Mouse (Mus musculus) megakaryocyte progenitor cell, adult 5-6 weeks (primary cell): Measurements from ENCODE around the gene Mdc1. TPM values are rescaled to one million over a fixed set of nuclear protein-coding genes. Genes with fewer than 3 reads are reported as not detected.

Experiments used
- ATAC-seq: replicated peaks from 2 replicates; pipeline ENCODE4 v1.8.0; 2016; ENCODE audit warnings: mild to moderate bottlenecking, moderate TSS enrichment, inconsistent platforms; ENCODE audit not compliant: poor library complexity
- total RNA-seq, 2 experiments: library from RNA; stranded (forward) in 1 of 2; stranded (reverse) in 1 of 2; fragments of 157-497, 149-512 nt in 1 of 2; fragments of 200-1000 nt in 1 of 2; gene quantifications; 2 replicates each; pipeline versions ENCODE4 v1.2.3 to v1.2.4; 2015 to 2017

The Mdc1 gene
- total RNA-seq, 2 experiments from 2014 or later = 17.6 to 77.8 TPM

DNA sequence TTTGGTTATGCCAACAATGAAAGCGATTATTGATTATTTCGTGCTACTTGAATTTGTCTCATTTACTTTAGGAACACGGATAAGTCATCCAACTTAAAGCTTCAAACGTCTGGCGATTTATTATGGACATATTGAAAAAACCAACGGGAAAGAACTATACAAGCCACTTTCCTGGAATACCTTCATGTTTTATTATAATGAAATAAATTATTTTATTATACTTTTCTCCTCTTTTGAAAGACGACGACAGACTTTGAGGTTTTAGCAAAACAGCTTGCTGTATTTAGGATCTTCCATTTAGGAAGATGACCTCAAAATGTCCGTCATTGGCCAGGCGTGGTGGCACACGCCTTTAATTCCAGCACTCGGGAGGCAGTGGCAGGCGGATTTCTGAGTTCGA, 754 bp upstream of the Mdc1 start:
- ATAC-seq = no peak

DNA sequence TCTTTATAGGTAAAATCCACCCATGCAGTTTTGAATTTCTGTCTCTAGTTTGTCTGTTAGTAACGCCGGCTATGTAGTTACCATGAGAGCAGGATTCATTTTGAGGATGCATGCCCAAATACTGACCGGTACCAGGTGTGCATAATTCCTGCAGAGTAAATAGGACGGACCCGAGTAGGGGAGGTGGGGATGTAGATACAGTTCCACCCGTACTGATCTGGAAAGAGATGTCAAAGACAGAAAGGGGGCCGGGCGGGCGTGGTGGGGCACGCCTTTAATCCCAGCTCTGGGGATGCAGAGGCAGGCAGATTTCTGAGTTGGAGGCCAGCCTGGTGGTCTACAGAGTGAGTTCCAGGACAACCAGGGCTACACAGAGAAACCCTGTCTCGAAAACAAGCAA, 691 bp downstream of the Mdc1 start:
- no peak for ATAC-seq

DNA sequence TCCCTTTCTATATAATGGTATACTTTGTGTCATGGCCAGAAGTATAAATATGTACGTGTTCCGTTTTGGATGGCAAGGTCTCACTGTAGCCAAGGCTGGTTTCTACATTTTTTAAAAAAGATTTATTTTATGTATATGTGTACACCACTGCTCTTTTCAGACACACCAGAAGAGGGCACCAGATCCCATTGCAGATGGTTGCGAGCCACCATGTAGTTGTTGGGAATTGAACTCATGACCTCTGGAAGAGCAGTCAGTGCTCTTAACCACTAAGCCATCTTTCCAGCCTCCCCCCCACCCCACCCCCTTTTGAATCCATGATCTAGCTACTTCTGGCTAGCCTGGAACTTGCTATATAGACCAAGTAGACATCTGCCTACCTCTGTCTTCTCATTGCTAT, 2.2 kb downstream of the Mdc1 start:
- ATAC-seq = no peak

DNA sequence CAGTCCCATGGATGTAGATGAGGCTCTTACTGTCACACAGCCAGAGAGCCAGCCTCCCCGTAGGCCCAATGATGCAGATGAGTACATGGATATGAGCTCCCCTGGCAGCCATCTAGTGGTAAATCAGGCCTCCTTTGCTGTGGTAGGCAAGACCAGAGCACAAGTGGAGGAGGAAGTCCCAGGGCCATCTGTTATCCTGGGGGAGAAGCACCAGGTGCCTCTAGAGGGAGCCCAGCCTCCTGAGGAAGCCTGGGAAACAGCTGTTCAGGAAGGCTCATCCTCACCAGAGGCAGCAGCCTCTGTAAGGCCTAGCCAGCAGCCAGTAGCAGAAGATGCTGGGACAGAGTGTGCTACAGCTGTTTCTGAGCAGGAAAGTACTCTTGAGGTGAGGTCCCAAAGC, 6.8 kb downstream of the Mdc1 start:
- peak; percentile 21; the same call in 1 of the 2 replicates for ATAC-seq

DNA sequence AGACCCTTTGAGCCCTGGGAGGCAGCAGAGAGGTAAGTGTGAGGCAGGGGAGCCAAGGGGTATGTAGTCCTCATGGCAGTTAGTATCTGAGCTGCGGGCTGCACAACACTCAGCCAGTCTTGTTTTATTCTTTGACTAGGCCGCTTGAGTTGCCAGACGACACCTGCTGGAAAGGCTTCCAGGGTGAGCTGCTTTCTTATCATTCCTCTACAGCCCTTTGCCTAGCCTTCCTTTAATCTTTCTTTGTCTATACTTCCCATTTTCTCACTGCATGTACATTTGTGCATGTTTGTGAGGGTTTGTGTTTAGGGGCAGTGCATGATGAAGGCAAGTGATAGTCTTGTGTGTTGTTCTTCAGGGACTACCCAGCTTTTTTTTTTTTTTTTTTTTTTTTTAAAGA, 9.7 kb downstream of the Mdc1 start:
- ATAC-seq = peak; percentile 97

DNA sequence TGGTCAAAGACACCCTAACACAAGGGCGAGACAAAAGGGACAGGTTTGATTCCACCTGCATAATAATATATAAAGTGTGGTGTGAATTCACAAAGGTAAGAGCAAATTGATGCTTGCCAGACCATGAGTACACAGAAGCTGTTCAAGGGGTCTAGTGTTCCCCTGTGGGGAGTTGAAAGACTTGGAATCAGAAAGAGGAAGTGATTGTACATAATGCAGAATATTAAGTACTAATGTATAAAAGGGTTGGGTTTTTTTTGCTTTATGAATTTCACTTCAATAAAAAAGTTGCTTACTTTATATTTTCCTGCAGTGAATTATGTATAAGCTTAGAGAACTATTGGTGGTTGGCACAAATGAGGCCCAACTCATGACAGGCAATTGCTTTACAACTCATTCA, 18.1 kb downstream of the Mdc1 start:
- no peak for ATAC-seq

DNA sequence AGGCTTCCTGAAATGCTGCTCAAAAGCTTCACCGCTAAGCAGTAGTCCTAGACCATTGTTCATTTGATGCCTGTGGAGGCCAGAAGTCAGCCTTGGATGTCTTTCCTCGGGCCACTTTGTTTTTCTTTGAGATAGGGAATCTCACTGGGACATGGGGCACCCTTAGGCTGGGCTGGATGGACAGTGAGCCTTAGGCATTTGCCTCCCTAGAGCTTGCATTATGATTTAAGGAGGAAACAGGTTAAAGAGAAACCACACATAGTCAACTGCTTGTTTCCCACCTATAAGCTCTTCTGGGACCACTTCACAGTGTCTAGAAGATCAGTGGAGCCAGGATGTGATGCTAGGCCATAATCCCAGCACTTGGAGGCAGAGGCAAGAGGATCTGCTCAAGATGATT, 18.5 kb downstream of the Mdc1 start:
- no peak for ATAC-seq

DNA sequence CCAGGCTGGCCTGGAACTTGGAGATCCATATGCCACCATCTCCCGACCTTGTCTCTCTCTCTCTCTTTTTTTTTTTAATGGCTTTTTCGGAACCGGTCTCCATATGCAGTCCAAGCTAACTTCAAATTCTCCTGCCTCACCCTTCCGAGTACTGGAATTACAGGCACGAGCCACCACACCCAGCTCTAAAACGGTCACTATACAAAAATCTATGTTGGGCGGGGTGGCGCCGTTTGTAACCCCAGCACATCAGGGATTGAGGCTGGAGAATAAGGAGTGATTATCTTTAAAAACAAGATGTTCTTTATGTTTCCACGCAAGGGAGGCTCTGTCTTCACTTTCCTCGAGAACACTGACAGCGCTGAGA, 19.5 kb downstream of the Mdc1 start:
- ATAC-seq = no peak

DNA sequence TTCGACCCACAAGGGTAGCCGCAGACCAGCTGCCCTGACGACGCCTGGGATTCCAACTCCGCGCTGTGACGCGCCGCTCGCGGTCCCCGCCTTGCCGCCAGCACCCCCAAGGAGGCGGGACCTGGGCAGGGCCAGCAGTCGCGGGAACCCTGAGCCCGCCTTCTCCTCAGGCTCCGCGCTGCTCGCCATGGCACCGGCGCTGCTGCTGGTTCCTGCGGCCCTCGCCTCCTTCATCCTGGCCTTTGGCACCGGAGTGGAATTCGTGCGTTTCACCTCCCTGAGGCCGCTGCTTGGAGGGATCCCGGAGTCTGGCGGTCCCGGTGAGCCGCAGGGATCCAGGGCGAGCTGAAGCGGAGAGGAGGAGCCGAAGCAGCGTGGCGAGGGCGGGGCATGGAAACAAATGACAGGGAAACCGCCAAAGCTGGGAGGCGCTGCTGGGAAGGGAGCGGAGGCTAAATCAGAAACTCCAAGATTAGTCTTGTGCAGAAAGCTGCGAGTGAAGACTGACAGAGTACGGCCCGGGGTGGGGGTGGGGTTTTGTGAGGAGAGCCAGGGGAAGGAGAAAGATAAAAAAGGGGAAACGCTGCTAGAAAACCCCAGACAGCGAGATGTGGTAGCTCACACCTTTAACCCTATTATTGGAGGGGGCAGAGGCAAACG, 20.0 kb downstream of the Mdc1 start, which contains the start of gene Nrm:
Gene Nrm, plus strand, starts transcription at position 121 of the 660 bp plus-strand sequence.
- ATAC-seq = peak; percentile 88

DNA sequence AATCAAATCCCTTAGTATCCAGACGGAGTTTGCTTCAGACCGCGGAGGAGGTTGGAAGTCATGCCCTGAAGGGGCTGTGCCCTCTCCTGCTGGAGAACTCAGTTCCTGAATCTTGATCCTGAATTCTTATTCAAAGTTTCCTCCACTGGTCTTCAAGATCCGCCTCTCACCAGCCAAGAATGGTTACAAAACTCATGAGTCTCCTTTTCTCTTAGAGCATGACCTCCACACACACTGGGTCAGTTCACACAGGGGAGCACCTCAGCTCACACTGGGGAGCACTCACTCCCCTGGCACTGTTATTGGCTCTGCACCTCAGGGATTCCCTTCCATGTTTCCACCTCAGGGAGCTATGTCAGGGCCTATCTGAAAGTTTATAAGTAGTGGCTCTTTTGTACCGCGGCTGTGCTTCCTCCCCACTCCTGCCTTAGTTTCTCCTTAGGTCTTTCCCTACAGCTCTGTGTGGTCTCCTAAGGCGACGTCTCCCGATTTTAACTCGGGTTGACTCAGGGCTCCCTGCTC, 23.6 kb downstream of the Mdc1 start:
- no peak for ATAC-seq

DNA sequence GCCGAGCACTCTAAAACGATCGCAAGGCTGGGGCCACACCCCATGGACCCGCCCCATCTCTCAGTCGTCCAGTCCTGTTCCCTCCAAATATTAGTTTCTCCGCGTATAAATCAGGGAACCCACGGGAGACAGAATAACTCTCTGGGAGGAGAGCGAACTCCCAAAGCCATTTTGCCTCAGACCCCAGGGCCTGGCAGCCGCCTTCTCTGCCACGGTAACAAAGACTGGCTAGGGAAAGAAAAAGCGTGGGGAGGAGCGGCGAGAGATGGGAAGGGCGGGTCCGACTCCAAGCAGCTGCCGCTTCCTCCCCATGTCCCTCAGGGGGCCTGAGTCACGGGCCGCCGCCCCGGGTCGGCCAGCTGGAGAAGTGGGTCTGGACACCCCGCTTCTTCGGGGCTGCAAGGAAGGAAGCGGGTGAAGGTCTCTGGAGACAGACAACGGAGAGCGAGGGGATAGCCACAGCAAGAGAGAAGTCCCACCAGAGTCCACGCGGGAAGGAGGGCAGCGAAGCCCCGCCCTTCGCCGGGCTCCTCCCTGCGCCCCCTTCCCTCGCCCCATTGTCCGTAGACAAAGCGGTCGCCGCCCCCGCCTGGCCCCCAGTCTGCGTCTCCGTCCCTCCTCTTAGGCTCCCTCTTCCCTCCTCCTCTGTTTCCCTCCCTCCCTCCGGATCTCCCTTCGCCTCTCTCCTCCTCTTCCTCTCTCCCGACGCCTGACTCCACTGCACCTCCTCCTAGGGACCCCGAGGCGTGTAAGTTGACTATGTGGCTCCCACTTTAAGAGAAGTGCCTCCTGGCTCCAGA, 24.4 kb downstream of the Mdc1 start, which contains the start of gene Ppp1r18:
Gene Ppp1r18, plus strand, starts transcription at position 113 of the 800 bp plus-strand sequence.
- ATAC-seq = no peak

DNA sequence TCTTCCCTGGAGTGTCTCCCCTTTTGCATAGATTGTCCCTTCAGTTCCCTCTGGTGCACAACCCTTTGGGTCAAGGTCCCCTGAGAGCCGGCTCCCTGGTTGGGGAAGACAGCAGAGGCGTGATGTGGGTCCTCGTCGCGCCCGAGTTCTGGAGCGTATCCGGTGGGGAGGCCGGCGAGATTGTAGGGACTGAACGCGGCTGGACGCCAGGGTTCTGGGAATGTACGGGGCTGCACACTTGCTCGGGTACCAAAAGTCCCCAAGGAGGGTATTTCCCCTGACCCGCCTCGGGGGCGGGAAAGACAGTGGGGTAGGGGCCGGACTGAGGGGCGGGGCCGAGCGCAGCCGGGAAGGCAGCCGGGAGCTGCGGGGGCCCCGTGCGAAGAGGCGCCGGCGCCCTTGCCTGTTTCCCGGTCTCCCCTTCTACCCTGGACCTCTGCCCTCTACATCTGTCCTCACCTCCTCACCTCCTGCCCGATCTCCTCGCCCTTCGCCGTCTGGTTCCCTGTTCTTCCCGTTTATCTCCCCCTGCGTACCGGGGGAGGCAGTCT, 25.0 kb downstream of the Mdc1 start:
- no peak for ATAC-seq

DNA sequence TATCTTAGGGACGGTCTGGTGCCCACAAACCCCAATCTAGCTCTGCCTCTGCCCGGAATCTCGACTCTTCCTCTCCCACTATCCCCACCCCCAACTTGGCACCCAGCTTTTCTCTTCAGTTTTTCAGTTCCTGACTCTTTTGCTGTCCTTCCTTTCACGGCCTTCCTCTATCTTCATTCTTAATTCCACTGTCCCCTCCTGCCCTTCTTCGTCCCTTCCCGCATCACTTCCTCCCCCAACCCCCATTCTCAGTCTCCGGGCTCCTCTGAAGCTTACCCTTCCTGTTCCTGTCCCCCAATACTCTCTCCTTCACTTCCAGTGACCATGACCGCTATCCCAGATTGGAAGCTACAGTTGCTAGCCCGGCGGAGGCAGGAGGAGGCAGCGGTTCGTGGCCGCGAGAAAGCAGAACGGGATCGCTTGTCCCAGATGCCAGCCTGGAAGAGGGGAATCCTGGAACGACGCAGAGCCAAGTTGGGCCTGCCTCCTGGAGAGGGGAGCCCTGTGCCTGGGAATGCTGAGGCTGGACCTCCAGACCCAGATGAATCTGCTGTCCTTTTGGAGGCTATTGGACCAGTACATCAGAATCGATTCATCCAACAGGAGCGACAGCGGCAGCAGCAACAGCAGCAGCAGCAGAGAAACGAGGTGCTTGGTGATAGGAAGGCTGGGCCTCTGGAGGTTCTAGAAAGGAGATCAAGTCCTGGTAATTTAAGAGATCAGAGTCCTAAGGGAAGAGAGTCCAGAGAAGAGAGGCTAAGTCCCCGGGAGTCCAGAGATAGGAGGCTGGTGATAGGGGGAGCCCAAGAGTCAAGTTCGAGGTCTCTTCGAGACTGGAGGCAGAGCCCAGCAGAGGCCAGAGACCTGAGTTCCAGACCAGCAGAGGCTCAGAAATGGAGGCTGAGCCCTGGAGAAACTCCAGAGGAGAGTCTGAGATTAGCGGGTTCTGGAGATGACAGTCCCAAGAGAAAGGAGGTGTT, 25.9 kb downstream of the Mdc1 start:
- peak; percentile 20; the same call in 1 of the 2 replicates for ATAC-seq

DNA sequence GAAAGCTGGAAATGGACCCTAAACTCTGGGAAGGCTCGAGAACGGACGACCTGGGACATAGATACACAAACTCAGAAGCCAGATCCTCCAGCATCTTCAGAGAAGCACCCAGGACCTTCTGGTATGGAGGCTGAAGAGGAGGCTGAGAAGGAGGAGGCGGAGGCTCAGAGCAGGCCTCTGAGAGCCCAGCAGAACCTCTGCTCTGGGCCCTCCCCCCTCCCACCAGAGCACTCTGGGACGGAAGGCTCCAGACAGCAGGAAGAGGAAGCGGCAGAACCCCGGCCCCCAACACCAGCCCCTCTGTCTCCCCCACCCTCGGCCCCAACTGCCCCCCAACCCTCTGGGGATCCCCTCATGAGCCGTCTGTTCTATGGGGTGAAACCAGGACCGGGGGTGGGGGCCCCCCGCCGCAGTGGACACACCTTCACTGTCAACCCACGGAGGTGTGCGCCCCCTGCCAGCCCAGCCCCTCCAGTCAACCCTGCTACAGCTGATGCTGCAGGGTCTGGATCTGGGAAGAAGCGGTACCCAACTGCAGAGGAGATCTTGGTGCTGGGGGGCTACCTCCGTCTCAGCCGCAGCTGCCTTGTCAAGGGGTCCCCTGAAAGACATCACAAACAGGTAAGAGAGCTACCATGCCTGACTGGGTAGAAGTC, 27.0 kb downstream of the Mdc1 start:
- no peak for ATAC-seq

DNA sequence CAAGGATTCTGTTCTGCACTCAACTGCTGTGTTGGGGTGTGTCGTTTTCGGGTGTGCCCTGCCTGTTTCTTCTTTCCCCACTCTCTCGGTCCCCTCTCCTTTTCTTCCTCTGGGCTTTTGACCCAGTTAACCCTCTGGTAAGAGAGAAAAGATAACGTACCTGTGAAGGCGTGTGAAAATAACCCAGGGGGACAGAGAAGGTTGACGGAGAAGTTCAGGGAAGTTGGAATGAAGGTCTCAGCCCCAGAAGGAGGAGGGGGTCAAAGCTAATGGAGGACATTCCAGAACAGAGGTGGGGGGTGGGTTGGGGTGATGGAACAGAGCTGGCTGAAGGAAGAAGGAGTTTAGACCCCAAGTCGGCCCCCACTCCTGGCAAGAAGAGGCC, 27.6 kb downstream of the Mdc1 start:
- no peak for ATAC-seq

DNA sequence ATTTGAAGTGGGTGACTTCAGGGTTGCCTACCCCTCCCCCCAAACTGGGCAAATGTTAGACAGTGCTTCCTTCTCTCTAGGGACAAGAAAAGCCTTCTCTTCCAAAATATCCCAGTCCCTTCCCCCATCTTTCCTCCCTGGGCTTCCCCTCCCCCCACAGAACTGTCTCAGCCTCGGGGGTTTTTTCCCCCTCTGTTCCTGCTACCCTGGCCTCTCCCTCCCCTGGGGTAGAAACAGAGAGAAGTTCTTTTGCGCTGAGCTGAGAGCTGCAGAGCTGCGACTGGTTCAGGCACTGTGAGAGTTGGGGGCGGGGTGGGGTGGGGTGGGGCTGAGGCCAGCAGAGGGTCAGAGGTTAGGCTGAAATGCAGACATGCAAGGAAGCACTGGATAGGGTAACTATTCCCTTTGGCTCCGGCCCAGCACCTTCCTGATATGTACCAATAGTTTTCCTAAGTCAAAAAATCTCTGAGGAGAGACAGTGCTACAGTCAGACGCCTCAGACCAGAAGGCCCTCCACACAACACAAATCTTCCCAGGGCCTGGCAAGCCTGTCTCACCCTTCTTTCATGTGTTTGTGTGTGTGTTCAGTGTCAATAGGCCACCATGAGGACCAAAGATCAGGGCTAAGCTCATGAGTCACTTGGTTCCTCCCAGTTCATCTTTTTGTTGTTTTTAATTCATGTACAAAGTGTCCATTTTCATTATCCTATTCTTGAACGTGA, 28.2 kb downstream of the Mdc1 start:
- no peak for ATAC-seq

DNA sequence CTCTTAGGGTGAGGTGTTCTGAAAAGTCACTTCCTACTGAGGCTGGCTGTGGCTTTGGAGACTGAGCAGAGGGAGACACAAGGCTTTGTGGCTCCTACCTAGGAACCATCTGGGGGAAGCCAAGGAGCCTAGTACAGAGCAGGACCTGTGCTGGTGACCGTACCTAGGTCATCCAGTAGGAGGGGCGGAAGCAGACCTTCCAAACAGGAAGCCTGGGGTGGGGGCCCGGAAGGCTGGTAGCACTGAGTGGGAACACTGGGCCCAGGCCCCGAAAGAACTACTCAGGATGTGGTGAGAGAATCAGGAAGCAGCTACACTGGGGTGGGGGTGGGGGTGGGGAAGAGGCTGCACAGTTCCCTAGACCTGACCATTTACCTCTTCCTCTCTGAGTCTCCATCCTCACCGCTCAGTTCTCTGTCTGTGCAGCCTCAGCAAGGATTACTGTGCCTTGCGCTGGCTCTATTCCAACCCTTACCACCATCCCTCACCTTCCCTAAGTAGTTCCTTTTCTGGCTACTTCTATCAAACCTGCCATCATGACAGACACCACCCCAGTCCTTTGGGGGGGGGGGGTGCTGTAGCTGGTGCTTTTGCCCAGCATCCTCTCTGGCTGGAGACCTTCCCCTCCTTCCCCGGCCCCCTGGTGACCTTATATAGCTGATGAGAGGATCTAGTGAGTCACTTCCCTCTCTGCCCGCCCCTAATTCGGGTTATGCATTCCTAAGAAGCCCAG, 29.0 kb downstream of the Mdc1 start:
- peak; percentile 63 for ATAC-seq

DNA sequence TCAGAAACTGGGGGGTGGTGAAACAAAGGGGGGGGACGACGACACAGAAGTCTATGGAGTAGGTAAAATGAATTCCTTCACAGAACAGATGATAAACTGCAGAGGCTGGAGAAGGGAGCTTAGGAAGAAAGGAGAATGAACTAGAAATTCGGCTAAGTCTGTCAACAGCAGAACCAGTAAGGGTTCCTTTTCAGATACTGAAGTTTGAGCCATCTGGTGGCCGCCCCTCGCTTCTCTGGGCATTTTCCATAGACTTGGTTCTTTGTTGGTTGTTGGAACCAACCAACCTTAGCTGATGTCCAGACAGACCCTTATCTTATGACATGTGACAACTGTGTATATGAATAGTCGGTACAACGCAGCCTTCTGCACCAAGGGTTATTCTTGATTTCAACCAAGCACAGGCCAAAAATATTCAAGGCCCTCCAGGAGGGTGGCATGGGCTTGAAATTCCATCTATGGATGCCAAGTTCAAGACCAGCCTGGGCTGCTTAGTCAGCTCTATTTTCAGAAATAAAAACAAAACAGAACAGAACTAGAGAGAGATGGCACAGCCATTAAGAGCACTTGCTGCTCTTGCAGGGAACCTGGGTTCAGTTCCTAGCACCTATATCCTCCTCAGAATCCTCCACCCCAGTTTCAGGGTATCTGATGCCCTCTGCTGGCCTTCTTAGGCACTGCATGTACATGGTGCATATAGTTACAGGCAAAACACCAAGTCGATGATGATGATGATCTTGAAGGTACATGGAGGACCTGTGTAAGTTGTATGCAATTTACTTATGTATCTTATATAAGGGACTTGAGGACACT, 29.8 kb downstream of the Mdc1 start:
- ATAC-seq = no peak
